Mouse (Mus musculus) embryonic facial prominence, embryonic 14.5 days (tissue): Measurements from ENCODE around the gene Nup43. TPM values are rescaled to one million over a fixed set of nuclear protein-coding genes. Genes with fewer than 3 reads are reported as not detected.
A peak's percentile ranks its signal among the peaks of the same experiment; 100 is the strongest.

Source experiments
- ATAC-seq: fragments of 200-750 bp; cut with Nextera tagmentation; 2 replicates; pipeline ENCODE4 v1.8.0; 2017; ENCODE audit warnings: low read depth, moderate number of reproducible peaks, moderate TSS enrichment
- DNase-seq: peaks from one replicate; pipeline ENCODE4 v3.0.0-alpha.2; 2015; ENCODE audit warnings: low spot score
- H3K27ac ChIP-seq: fragments of 300-500 bp; sonication (generic); replicated peaks from 2 replicates; pipeline ENCODE4 v1.5.1; 2014; ENCODE audit warnings: low read depth, mild to moderate bottlenecking, low read length, moderate library complexity
- H3K27me3 ChIP-seq: fragments of 300-500 bp; sonication (generic); replicated peaks from 2 replicates; pipeline ENCODE4 v1.6.1; 2014; ENCODE audit warnings: low read length; ENCODE audit not compliant: control insufficient read depth, insufficient read depth
- H3K36me3 ChIP-seq: fragments of 300-500 bp; sonication (generic); 2 replicates; pipeline ENCODE4 v1.6.1; 2014; ENCODE audit warnings: low read length, mixed read lengths; ENCODE audit not compliant: control insufficient read depth, insufficient read depth
- H3K4me1 ChIP-seq: fragments of 300-500 bp; sonication (generic); 2 replicates; pipeline ENCODE4 v1.6.1; 2014; ENCODE audit warnings: antibody characterized with exemption, low read length; ENCODE audit not compliant: control insufficient read depth, insufficient read depth
- H3K4me2 ChIP-seq: fragments of 300-500 bp; sonication (generic); 2 replicates; pipeline ENCODE4 v1.6.1; 2014; ENCODE audit warnings: low read depth, mild to moderate bottlenecking, low read length, moderate library complexity, mixed read lengths
- H3K4me3 ChIP-seq: fragments of 300-500 bp; sonication (generic); 2 replicates; pipeline ENCODE4 v1.5.1; 2014; ENCODE audit warnings: low read depth, mild to moderate bottlenecking, low read length
- H3K9ac ChIP-seq: fragments of 300-500 bp; sonication (generic); 2 replicates; pipeline ENCODE4 v1.6.1; 2014; ENCODE audit warnings: low read depth, mild to moderate bottlenecking, low read length, moderate library complexity, mixed read lengths
- H3K9me3 ChIP-seq: fragments of 300-500 bp; sonication (generic); 2 replicates; pipeline ENCODE4 v1.6.1; 2016; ENCODE audit warnings: low read length; ENCODE audit not compliant: control insufficient read depth
- WGBS: fragments of 180-500 bp; shearing (Covaris S2); extraction: QIAGEN DNeasy Blood & Tissue Kit; methylation state at CpG from one replicate; pipeline ENCODE4 v1.1.7; 2014; 5-methylcytosine and 5-hydroxymethylcytosine counted together
- polyA plus RNA-seq: library from polyadenylated mRNA; unstranded; fragments of >200 nt; fragmentation: Nextera tagmentation; extraction: Ambion mirVana; gene quantifications from 2 replicates; pipeline ENCODE4 v1.2.1, GENCODE M21; 2014

Nup43 gene
- polyA plus RNA-seq, 1 experiment from 2014 or later = 37.0 TPM

DNA sequence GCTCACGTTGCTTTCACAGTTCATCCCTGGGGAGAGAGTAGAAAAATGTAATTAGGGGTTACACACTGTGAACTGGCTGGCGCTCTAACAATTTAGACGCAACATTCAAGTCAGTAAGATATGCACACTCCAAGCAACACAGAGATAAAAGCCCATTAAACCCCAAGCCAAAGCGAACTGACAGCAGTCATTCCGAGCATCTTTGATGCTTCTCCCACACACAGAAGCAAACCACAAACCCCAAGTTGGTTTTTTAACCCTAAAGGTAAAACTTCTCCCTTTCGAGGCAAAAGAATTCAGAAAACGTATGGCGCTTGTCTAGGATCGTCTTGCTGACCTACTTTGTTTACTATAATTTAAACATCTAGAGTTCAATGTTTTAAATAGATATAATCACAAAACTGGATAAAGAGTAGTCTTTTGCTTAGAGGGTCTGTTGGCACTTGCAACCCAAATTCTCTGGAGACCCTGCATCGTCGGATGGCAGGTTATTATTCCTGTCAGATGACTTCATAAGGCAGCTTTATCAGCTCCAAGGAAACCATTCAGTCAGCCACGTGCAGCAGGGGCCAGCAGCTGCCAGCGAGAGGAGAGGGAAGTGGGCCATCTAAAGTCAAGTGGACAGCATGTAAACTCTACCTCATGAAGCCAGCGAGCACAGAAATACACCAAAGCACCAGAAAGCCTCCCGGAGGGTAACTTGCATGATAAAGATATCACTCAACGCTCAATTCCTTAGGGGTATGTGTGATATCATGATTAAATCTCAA lies 36.2 kb upstream of the Nup43 start:
- no peak for ATAC-seq
- Histone ChIP-seq H3K4me1 (no peaks in the 10 kb centered on the region), H3K27ac (no peak overlapping the region), H3K9me3 (no peaks in the 10 kb centered on the region), H3K36me3 (peaks cover 25% of the 10 kb centered on the region), H3K27me3 (no peaks in the 10 kb centered on the region), H3K4me2 (no peak overlapping the region), H3K9ac (no peak overlapping the region), H3K4me3 (no peak overlapping the region)
- WGBS = 77% methylated on average over 16 of the region's 16 CpGs
- no peak for DNase-seq

DNA sequence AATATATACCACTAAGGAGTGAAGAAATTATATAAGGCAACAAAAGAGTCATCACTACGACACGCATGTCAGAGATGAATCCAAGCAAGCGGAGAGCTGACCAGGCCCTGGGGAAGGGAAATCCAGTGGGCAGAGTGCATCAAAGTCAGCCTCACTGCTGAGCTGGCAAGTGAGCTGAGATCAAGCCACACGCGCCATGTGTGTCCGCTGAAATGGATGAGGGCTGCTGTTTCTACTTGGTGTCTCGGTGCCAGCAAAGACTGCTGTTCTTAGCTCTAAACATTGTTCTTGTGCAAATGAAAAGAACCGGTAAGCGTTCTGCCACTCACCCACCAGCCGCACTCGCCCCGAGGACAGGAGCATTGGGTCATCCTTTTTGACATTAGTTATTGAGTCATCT lies 26.9 kb upstream of the Nup43 start:
- H3K9ac ChIP-seq = no peak overlapping the region

DNA sequence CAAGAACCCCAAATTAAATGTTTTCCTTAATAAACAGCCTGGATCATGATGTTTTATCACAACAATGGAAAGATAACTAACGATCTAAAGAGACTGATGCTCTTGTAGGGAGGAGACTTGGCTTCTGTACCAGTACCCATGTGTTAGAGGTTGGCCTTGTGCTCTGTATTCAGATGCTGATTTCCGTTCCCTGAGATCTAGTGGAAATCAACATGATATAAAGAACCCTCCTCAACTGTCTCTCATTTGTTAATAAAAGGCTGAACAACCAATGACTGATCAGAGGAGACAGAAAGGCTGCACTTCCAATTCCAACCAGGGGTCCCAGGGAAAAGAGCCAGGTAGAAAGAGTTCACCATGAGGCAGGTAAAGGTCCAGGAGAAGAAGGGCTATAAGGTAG lies 21.4 kb upstream of the Nup43 start:
- Histone ChIP-seq H3K4me3 (no peak overlapping the region), H3K27ac (no peak overlapping the region), H3K9ac (no peak overlapping the region), H3K27me3 (no peaks in the 10 kb centered on the region), H3K36me3 (peaks cover 57% of the 10 kb centered on the region), H3K9me3 (no peaks in the 10 kb centered on the region), H3K4me2 (no peak overlapping the region), H3K4me1 (no peaks in the 10 kb centered on the region)
- 91% methylated on average over 2 of the region's 2 CpGs for WGBS
- DNase-seq (no peak), ATAC-seq (no peak)

More for the DNA sequence above, 26.9 kb upstream of the Nup43 start:
- no peak for DNase-seq
- no peak for ATAC-seq
- WGBS = 97% methylated on average over 12 of the region's 12 CpGs
- Histone ChIP-seq H3K4me1 (no peaks in the 10 kb centered on the region), H3K27ac (no peak overlapping the region), H3K27me3 (no peaks in the 10 kb centered on the region), H3K4me2 (no peak overlapping the region), H3K36me3 (peaks cover 70% of the 10 kb centered on the region), H3K9me3 (no peaks in the 10 kb centered on the region), H3K4me3 (no peak overlapping the region)

- Histone ChIP-seq H3K27ac (no peak overlapping the region), H3K27me3 (no peaks in the 10 kb centered on the region), H3K4me1 (no peaks in the 10 kb centered on the region), H3K4me2 (no peak overlapping the region), H3K36me3 (peaks cover 35% of the 10 kb centered on the region), H3K4me3 (no peak overlapping the region), H3K9ac (no peak overlapping the region), H3K9me3 (no peaks in the 10 kb centered on the region)
- 86% methylated on average over 4 of the region's 4 CpGs for WGBS
- DNase-seq = no peak
- ATAC-seq = no peak
Observed at GRCm38 (mm10) chr10:7649059-7649458, 18.2 kb upstream of the Nup43 start.

DNA sequence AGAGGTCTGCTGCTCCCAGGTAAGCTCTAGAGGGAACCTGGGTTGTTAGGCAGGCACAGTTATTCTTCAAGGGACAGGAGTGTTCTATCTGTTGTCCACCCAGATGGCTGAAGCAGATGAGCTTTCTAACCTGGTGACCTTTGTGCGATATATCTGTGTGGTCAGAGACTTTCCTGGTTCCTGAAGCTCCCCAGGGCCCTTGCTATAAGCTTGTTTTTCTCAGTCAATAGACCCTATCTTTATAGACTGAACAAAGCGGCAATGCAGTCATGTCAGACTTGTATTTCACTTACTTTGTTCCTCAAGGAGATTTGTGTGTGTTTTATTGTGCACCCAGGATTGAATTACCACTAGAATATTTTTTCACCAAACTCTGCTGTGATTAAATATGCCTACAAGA lies 16.2 kb upstream of the Nup43 start:
- Histone ChIP-seq H3K4me3 (no peak overlapping the region), H3K27me3 (no peaks in the 10 kb centered on the region), H3K27ac (no peak overlapping the region), H3K9me3 (no peaks in the 10 kb centered on the region), H3K4me2 (no peak overlapping the region), H3K36me3 (peaks cover 26% of the 10 kb centered on the region), H3K4me1 (no peaks in the 10 kb centered on the region), H3K9ac (no peak overlapping the region)
- ATAC-seq (no peak), DNase-seq (no peak)
- WGBS = 88% methylated on average over 2 of the region's 2 CpGs

GRCm38 (mm10) chr10:7662471-7663141 lies 4.7 kb upstream of the Nup43 start:
- no peaks in the 10 kb centered on the region for H3K36me3 ChIP-seq
- peaks cover 8% of the 10 kb centered on the region for H3K4me1 ChIP-seq
- peak overlapping the region; percentile 89 for H3K27ac ChIP-seq
- H3K4me2 ChIP-seq = peak overlapping the region; percentile 92
- no peaks in the 10 kb centered on the region for H3K27me3 ChIP-seq
- H3K4me3 ChIP-seq = peak overlapping the region; percentile 95
- ATAC-seq = peak; percentile 82
- H3K9me3 ChIP-seq = no peaks in the 10 kb centered on the region
- H3K9ac ChIP-seq = peak overlapping the region; percentile 87
- WGBS = 0% methylated on average over 23 of the region's 44 CpGs
- no peak for DNase-seq

DNA sequence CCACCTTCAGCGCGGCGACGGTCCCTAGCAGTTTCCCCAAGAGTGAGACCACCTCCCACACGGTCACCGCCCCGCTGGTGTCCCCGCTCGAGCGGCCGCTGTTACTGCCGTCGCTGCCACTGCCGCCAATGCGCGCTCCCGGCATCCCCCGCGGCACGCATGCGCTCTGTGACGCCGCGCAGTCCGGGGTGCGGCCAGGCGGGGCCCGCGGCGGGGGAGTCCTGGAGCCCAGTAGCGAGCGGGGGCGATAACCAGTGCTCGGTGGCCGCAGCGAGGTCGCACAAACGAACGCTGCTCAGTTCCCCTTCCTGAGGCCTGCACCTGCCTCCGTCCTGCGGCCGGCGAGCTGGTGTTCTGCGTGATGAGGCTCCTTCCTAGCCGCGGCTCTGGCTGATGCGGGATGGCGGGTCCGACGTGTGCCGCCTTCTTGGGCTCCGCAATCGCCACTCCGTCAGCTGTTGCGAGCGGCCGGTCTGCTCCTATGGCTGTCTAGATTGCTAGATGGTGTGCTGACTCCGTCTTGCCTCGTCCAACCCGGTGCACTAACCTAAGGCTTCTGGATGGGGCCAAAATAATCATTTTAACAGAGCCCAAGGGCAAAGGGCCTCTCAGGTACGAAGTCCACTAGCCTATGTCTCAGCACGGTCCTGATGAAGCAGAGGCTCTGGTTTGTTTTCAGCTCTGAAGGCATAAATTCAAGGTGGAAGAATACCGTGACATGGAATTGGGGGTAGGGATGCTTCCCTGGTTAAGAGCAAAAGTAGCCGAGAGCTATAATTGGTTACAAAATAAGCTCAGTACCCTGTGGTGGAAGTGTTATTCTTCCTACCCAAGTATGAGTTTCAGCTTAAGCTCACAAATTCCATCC lies 3.9 kb upstream of the Nup43 start:
- Histone ChIP-seq H3K4me2 (peak overlapping the region; percentile 92), H3K9ac (peak overlapping the region; percentile 87), H3K9me3 (no peaks in the 10 kb centered on the region), H3K4me1 (peaks cover 13% of the 10 kb centered on the region), H3K4me3 (peak overlapping the region; percentile 95), H3K27me3 (no peaks in the 10 kb centered on the region), H3K36me3 (no peaks in the 10 kb centered on the region), H3K27ac (peak overlapping the region; percentile 89)
- DNase-seq = peak; percentile 93
- peak; percentile 93 for ATAC-seq
- 1% methylated on average over 35 of the region's 64 CpGs for WGBS

DNA sequence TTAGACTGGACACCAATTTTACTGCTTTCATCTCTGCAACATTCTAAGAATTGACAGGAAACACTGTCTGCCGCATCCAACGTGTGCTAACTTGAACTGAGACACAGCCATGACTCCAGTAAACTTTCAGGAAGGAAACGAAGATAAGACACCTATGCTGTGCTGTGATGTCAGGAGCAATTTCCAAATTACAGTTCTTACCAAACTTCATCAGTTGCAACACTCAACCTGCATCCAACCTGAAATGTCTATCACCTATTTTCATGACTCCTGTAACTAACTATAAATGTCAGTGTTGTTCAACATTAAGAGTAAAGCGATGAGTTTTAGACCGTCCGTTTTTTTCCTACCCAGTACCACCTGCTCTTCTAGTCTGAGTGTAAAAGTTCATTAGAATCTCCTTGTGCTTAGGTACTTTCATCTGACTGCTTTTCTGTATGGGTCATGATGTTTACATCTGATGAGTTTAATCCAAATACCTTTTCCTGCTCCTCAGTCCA lies 3.2 kb upstream of the Nup43 start:
- WGBS = 60% methylated on average over 6 of the region's 6 CpGs
- Histone ChIP-seq H3K9ac (peak overlapping the region; percentile 87), H3K27ac (0 out of 2 replicates have a peak overlapping the region, but pooled peaks have one; percentile 89), H3K27me3 (no peaks in the 10 kb centered on the region), H3K4me3 (peak overlapping the region; percentile 95), H3K9me3 (no peaks in the 10 kb centered on the region), H3K36me3 (no peaks in the 10 kb centered on the region), H3K4me1 (peaks cover 14% of the 10 kb centered on the region), H3K4me2 (peak overlapping the region; percentile 92)
- DNase-seq = peak; percentile 14
- no peak for ATAC-seq
